Mouse (Mus musculus): Measurements from ENCODE around the gene Tspan15.

DNA sequence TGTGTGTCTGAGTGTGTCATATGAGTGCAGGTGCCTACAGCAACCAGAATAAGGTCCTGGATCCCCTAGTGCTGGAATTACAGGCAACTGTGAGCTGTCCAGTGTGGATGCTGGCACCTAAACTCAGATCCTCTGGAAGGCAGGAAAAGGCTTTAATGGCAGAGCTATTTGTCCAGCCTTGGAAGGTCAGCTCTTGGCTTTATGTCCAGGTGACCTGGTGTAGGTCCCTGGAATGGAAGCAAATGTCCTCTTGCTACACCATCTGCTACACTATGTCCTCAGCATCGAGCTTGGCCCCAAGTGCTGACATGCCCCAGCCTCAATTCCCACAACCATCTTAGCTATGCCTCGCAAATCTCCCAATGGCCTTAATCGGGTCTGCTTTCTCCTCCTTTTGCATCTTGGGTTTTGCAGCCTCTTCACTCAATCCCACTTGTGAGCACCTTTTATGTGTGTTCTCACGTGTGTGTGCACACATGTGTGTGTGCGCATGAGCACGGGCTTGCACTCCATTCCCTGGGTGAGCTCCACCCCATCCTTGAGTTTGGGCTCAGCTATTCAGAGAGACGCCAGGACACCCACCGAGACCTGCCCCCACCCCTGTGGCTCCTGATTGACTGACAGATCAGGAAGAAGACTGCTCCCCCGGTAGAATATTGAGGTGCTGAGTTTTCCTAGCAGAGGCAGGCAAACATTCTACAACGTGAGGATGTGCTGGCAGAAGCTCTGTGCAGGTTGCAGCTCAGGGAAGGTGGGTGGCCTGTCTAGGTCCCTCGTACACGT, 83.4 kb downstream of the Tspan15 start:
- TF ChIP-seq CTCF (IDR thresholded peaks at IDR 0.05; ENCODE audit: borderline replicate concordance, control insufficient read depth, extremely low read depth, insufficient read depth, low read length, poor library complexity) = no peak
- no peak for TF ChIP-seq POLR2A (IDR thresholded peaks at IDR 0.05; ENCODE audit: control insufficient read depth, extremely low read depth, insufficient read depth, low read length, poor library complexity)

All from thymus, adult 2 months (tissue).